In genomic region chr5:33720852-33721490, GRCm38 (mm10) we compare ENCODE assay signal across 9 mouse cellular contexts. TPM values are rescaled to one million over a fixed set of nuclear protein-coding genes. Genes with fewer than 3 reads are reported as not detected.
DNase-seq lines count a peak whose midpoint lies in the region; ATAC-seq and TF ChIP-seq lines count a peak whose summit lies in the region.
"Had no signal": no experiment of that assay in that cellular context is flagged by ENCODE, and none has a peak within 500 bp of the region (broad histone marks: within the 10 kb centered on the region; RNA-seq: fewer than 3 reads in every experiment).

No protein-coding gene starts in this region.

- H3K36me3 ChIP-seq in kidney, adult 2 months (ENCODE audit: control insufficient read depth, insufficient read depth, low read length): no peaks in the 10 kb centered on the region
- H3K36me3 ChIP-seq in hindbrain, embryonic 13.5 days: no peaks in the 10 kb centered on the region
- no peaks in the 10 kb centered on the region for H3K36me3 ChIP-seq in midbrain, embryonic 13.5 days

- peak overlapping the region; percentile 85; the same call in 1 of the 2 replicates for H3K9ac ChIP-seq in hindbrain, embryonic 13.5 days
- peak overlapping the region; percentile 84; the same call in 1 of the 2 replicates for H3K9ac ChIP-seq in midbrain, embryonic 13.5 days (replicated peaks)

- TF ChIP-seq CTCF in kidney, adult 2 months (conservative IDR thresholded peaks at IDR 0.05; ENCODE audit: insufficient read depth, insufficient read length, low read depth, low read length): no peak

- no peak overlapping the region for H3K27ac ChIP-seq in kidney, adult 2 months (ENCODE audit: insufficient read depth, low read depth, low read length)
- H3K27ac ChIP-seq in hindbrain, embryonic 13.5 days: no peak overlapping the region
- peak overlapping the region; percentile 35; the same call in 1 of the 2 replicates for H3K27ac ChIP-seq in midbrain, embryonic 13.5 days

- H3K4me3 ChIP-seq in kidney, adult 2 months (ENCODE audit: insufficient read depth, low read depth, low read length): peak overlapping the region; percentile 88
- H3K4me3 ChIP-seq in hindbrain, embryonic 13.5 days: peak overlapping the region; percentile 68
- H3K4me3 ChIP-seq in midbrain, embryonic 13.5 days (replicated peaks): peak overlapping the region; percentile 72

- ATAC-seq in hindbrain, embryonic 13.5 days (ENCODE audit: low FRiP score): no peak
- no peak for ATAC-seq in midbrain, embryonic 13.5 days

- H3K27me3 ChIP-seq in kidney, adult 2 months (replicated peaks; ENCODE audit: control insufficient read depth, insufficient read depth, low read length): no peaks in the 10 kb centered on the region
- H3K27me3 ChIP-seq in hindbrain, embryonic 13.5 days: peaks cover 46% of the 10 kb centered on the region
- peaks cover 72% of the 10 kb centered on the region for H3K27me3 ChIP-seq in midbrain, embryonic 13.5 days
- H3K27me3 ChIP-seq: Patski had no signal

- no peak for DNase-seq in kidney, adult 2 months
- DNase-seq in kidney, postnatal 14 days: no peak
- peak; percentile 15 for DNase-seq in ZHBTc4 (ENCODE audit: low read depth, low spot score)
- no peak for DNase-seq in urinary bladder, adult 18-20 months (ENCODE audit: low spot score in 2 of 2)
- DNase-seq in cerebellum, postnatal 10 days: no peak
- no peak for DNase-seq in kidney, adult 18-20 months

- TF ChIP-seq POLR2A in kidney, adult 2 months (IDR thresholded peaks at IDR 0.05; ENCODE audit: low read depth, low read length): no peak

- peak overlapping the region; percentile 98 for H3K4me2 ChIP-seq in hindbrain, embryonic 13.5 days
- H3K4me2 ChIP-seq in midbrain, embryonic 13.5 days (replicated peaks): peak overlapping the region; percentile 97

- peaks cover 8% of the 10 kb centered on the region for H3K4me1 ChIP-seq in kidney, adult 2 months (ENCODE audit: control insufficient read depth, insufficient read depth, low read length)
- peaks cover 62% of the 10 kb centered on the region for H3K4me1 ChIP-seq in hindbrain, embryonic 13.5 days (replicated peaks)
- H3K4me1 ChIP-seq in midbrain, embryonic 13.5 days (replicated peaks): peaks cover 55% of the 10 kb centered on the region

- no peaks in the 10 kb centered on the region for H3K9me3 ChIP-seq in hindbrain, embryonic 13.5 days
- no peaks in the 10 kb centered on the region for H3K9me3 ChIP-seq in midbrain, embryonic 13.5 days

- 26% methylated on average over 8 of the region's 8 CpGs for whole genome bisulfite sequencing in kidney, adult 2 months
- 8% methylated on average over 8 of the region's 8 CpGs for WGBS in hindbrain, embryonic 13.5 days
- 14% methylated on average over 8 of the region's 8 CpGs for WGBS in midbrain, embryonic 13.5 days

RNA-seq across cellular contexts. Expression of gene Fgfr3, which starts 0.5 kb away (rescaled TPM):
- polyA plus RNA-seq in kidney, adult 2 months (2012; rRNA removed): 63.7 and 94.9 TPM in 2 replicates
- 41.1 and 45.7 TPM in 2 replicates for polyA plus RNA-seq in hindbrain, embryonic 13.5 days (2015; fragmentation: Nextera tagmentation; extraction: Ambion mirVana)
- 38.3 and 45.9 TPM in 2 replicates for polyA plus RNA-seq in midbrain, embryonic 13.5 days (2015; fragmentation: Nextera tagmentation; extraction: Ambion mirVana)
